Mouse (Mus musculus): ENCODE results near the gene Csnk1g1. TPM values are rescaled to one million over a fixed set of nuclear protein-coding genes. Genes with fewer than 3 reads are reported as not detected.
A peak's percentile ranks its signal among the peaks of the same experiment; 100 is the strongest.

Gene Csnk1g1
- polyA plus RNA-seq, 1 experiment: 4.8 TPM

DNA sequence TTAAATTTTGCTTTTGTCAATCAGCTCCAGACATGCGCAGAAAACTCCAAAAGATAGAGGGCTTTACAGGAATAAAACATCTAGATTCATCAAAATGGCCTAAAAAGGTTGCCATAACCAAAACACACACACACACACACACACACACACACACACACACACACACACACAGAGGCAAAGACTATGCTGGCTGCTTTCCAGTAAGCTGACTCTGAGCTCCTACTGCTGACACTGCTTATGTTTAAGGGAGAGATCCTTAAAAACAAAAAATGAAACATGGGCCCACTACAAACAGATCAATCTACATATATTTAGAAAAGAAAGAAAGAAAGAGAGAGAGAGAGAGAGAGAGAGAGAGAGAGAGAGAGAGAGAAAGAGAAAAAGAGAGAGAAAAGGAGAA, 144.0 kb downstream of the Csnk1g1 start:
- Histone ChIP-seq H3K4me1 (ENCODE audit: control insufficient read depth, insufficient read depth, insufficient read length) (no peaks in the 10 kb centered on the region), H3K27ac (ENCODE audit: insufficient read depth, low read length) (no peak overlapping the region), H3K36me3 (ENCODE audit: control insufficient read depth, insufficient read depth, low read length) (no peaks in the 10 kb centered on the region), H3K27me3 (ENCODE audit: control insufficient read depth, insufficient read depth, low read length) (no peaks in the 10 kb centered on the region), H3K4me3 (ENCODE audit: extremely low read depth, insufficient read depth, insufficient read length) (no peak overlapping the region)
- TF ChIP-seq CTCF (IDR thresholded peaks at IDR 0.05; ENCODE audit: extremely low read depth, insufficient read depth, insufficient read length, insufficient replicate concordance) (no peak), POLR2A (IDR thresholded peaks at IDR 0.05; ENCODE audit: low read depth, low read length) (no peak)
- DNase-seq (ENCODE audit: low read depth in 1 of 2, low spot score in 2 of 2): no peak
- WGBS: 93% methylated on average over 1 of the region's 1 CpGs

DNA sequence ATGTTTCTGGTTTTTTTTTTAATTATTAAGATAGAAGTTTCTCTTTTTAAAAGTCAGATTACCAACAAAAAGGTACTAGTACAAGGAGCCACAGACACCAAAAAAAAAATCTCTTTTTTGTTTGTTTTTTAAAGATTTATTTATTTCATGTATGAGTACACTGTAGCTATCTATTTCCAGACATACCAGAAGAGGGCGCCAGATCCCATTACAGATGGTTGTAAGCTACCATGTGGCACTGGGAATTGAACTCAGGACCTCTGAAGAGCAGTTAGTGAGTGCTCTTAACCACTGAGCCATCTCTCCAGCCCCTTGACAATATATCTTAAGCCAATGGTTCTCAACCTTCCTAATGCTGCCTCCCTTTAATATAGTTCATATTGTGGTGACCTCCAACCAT, 144.9 kb downstream of the Csnk1g1 start:
- no peaks in the 10 kb centered on the region for H3K4me1 ChIP-seq (ENCODE audit: control insufficient read depth, insufficient read depth, insufficient read length)
- no peak for DNase-seq (ENCODE audit: low read depth in 1 of 2, low spot score in 2 of 2)
- H3K4me3 ChIP-seq (ENCODE audit: extremely low read depth, insufficient read depth, insufficient read length): no peak overlapping the region
- no peaks in the 10 kb centered on the region for H3K36me3 ChIP-seq (ENCODE audit: control insufficient read depth, insufficient read depth, low read length)
- no peak for TF ChIP-seq POLR2A (IDR thresholded peaks at IDR 0.05; ENCODE audit: low read depth, low read length)
- WGBS: 76% methylated on average over 1 of the region's 1 CpGs
- H3K27me3 ChIP-seq (ENCODE audit: control insufficient read depth, insufficient read depth, low read length): no peaks in the 10 kb centered on the region
- H3K27ac ChIP-seq (ENCODE audit: insufficient read depth, low read length): no peak overlapping the region

DNA sequence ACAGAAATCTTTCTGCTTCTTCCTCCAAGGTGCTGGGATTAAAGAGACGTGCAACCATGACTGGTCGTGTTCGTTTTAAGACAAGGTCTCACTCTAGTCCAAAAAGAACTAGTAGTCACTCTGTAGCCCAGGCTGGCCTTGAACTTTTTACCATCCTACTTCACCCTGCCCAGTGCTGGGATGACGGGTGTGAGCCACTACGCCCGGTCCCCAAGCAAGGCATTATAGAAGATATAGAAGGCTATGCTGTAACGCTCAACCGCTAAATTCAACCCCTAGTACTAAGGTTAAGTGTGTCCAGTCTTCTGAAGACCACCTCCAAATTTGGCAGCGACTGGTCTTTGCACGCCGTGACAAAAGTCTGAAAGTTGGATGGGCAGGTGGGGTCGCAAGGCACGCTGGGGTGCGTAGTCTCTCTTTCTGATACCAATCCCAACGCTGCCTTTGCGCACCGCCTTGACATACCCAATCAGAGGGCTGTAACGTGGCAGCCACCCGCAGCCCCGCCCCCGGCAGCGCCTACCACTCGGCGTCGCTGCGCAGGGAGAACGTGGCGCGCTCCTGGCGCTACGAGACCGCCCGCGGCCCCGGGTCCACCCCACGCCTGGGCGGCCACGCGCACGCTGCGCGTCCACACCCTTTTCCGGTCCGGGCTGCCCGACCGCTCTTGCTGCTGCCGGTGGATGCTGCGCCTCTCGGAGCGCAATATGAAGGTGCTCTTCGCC, 151.0 kb downstream of the Csnk1g1 start, which contains the start of gene Ppib:
Ppib (plus strand) TSS at position 640 of the 725 bp plus-strand sequence.
- H3K27me3 ChIP-seq (ENCODE audit: control insufficient read depth, insufficient read depth, low read length): no peaks in the 10 kb centered on the region
- WGBS: 1% methylated on average over 51 of the region's 51 CpGs
- peak; percentile 87 to 98 for DNase-seq (ENCODE audit: low read depth in 1 of 2, low spot score in 2 of 2)

DNA sequence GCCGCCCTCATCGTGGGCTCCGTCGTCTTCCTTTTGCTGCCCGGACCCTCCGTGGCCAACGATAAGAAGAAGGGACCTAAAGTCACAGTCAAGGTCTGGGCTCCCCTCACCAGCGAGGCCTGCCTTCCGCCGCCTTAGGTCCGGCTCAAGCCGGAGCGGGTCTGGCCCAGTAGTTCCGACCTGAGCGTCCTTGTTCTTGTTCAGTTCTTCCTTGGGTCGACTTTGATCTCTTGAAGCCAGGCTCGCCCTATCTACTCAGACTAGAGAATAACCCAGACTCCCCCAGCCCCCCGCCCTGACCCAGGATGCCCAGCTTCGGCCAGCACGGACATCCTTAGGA, 151.6 kb downstream of the Csnk1g1 start:
- WGBS: under 1% methylated on average over 20 of the region's 20 CpGs
- no peak for TF ChIP-seq POLR2A (IDR thresholded peaks at IDR 0.05; ENCODE audit: low read depth, low read length)
- TF ChIP-seq CTCF (IDR thresholded peaks at IDR 0.05; ENCODE audit: extremely low read depth, insufficient read depth, insufficient read length, insufficient replicate concordance): no peak

More for the DNA sequence above, 151.0 kb downstream of the Csnk1g1 start, which contains the start of gene Ppib:
- Histone ChIP-seq H3K27ac (ENCODE audit: insufficient read depth, low read length) (peak within 1 kb of the TSS; percentile 77), H3K36me3 (ENCODE audit: control insufficient read depth, insufficient read depth, low read length) (peaks cover 17% of the 10 kb centered on the region), H3K4me1 (ENCODE audit: control insufficient read depth, insufficient read depth, insufficient read length) (peaks cover 3% of the 10 kb centered on the region), H3K4me3 (ENCODE audit: extremely low read depth, insufficient read depth, insufficient read length) (peak within 1 kb of the TSS; percentile 85)
- TF ChIP-seq POLR2A (IDR thresholded peaks at IDR 0.05; ENCODE audit: low read depth, low read length): peak; percentile 87
- no peak for TF ChIP-seq CTCF (IDR thresholded peaks at IDR 0.05; ENCODE audit: extremely low read depth, insufficient read depth, insufficient read length, insufficient replicate concordance)

DNA sequence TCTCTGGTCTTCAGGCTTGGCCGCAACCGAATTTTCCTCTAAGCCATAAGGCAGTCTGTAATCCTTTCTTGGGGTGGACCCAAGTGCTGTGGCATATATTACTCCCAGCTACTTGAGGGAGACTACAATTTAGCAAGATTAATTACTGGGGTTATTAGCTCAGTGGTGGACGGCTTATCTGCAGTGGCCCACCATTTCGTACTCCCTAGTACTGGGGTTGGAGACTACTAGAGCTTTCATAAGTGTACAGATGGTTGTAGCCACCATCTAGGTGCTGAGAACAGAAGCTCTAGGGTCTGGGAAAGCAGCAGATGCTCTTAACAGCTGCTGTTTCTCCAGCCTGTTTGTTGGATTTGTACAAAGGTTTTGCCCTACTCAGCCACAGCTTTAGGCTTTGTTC, 152.3 kb downstream of the Csnk1g1 start:
- H3K4me1 ChIP-seq (ENCODE audit: control insufficient read depth, insufficient read depth, insufficient read length): peaks cover 3% of the 10 kb centered on the region
- DNase-seq (ENCODE audit: low read depth in 1 of 2, low spot score in 2 of 2): no peak
- 52% methylated on average over 4 of the region's 4 CpGs for WGBS
- H3K27ac ChIP-seq (ENCODE audit: insufficient read depth, low read length): no peak overlapping the region
- TF ChIP-seq CTCF (IDR thresholded peaks at IDR 0.05; ENCODE audit: extremely low read depth, insufficient read depth, insufficient read length, insufficient replicate concordance) (no peak), POLR2A (IDR thresholded peaks at IDR 0.05; ENCODE audit: low read depth, low read length) (no peak)
- H3K27me3 ChIP-seq (ENCODE audit: control insufficient read depth, insufficient read depth, low read length): no peaks in the 10 kb centered on the region
- H3K36me3 ChIP-seq (ENCODE audit: control insufficient read depth, insufficient read depth, low read length): peaks cover 26% of the 10 kb centered on the region
- H3K4me3 ChIP-seq (ENCODE audit: extremely low read depth, insufficient read depth, insufficient read length): peak overlapping the region; percentile 2; the same call in 1 of the 2 replicates

More for the DNA sequence above, 151.6 kb downstream of the Csnk1g1 start:
- Histone ChIP-seq H3K4me3 (ENCODE audit: extremely low read depth, insufficient read depth, insufficient read length) (peak overlapping the region; percentile 85), H3K4me1 (ENCODE audit: control insufficient read depth, insufficient read depth, insufficient read length) (peaks cover 3% of the 10 kb centered on the region), H3K27me3 (ENCODE audit: control insufficient read depth, insufficient read depth, low read length) (no peaks in the 10 kb centered on the region), H3K27ac (ENCODE audit: insufficient read depth, low read length) (peak overlapping the region; percentile 77), H3K36me3 (ENCODE audit: control insufficient read depth, insufficient read depth, low read length) (peaks cover 19% of the 10 kb centered on the region)
- DNase-seq (ENCODE audit: low read depth in 1 of 2, low spot score in 2 of 2): no peak

DNA sequence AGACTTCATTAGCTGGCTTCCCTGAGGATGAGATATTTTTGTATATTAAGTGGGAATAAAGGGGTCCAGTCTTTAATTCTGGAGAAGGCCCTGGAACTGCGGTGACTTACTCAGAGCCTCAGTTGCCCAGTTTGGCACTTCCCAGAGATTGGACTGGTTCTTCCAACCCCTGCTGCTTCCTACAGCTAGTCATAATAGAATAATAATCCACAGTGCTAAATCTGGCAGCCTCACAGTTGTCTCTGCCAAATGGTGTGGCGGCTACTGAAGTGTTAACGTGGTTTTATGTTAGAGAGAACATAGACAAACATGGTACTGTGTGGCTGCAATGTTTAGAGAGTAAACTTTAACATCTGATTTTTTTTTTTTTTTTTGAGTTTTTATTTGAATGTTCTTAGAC, 152.9 kb downstream of the Csnk1g1 start:
- Histone ChIP-seq H3K4me3 (ENCODE audit: extremely low read depth, insufficient read depth, insufficient read length) (no peak overlapping the region), H3K36me3 (ENCODE audit: control insufficient read depth, insufficient read depth, low read length) (peaks cover 33% of the 10 kb centered on the region), H3K4me1 (ENCODE audit: control insufficient read depth, insufficient read depth, insufficient read length) (peaks cover 3% of the 10 kb centered on the region), H3K27me3 (ENCODE audit: control insufficient read depth, insufficient read depth, low read length) (no peaks in the 10 kb centered on the region), H3K27ac (ENCODE audit: insufficient read depth, low read length) (no peak overlapping the region)
- 93% methylated on average over 3 of the region's 3 CpGs for WGBS
- no peak for DNase-seq (ENCODE audit: low read depth in 1 of 2, low spot score in 2 of 2)
- TF ChIP-seq CTCF (IDR thresholded peaks at IDR 0.05; ENCODE audit: extremely low read depth, insufficient read depth, insufficient read length, insufficient replicate concordance) (no peak), POLR2A (IDR thresholded peaks at IDR 0.05; ENCODE audit: low read depth, low read length) (no peak)

DNA sequence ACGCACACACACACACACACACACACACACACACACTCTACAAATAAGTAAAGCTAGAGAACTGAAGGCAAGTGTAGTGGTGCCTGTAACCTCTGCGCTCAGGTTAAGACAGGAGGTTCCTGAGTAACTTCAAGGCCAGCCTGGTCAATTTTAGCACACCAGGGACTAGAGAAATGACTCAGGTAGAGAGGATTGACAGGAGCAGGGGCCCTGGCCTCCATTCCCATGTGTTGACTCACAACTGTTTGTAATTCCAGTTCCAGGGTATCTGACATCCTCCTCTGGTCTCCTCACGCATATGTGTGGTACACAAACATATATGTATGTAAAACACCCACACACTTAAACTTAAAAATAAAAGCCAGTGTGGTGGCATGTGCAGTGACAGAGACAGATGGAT, 154.7 kb downstream of the Csnk1g1 start:
- H3K36me3 ChIP-seq (ENCODE audit: control insufficient read depth, insufficient read depth, low read length): peaks cover 41% of the 10 kb centered on the region
- 90% methylated on average over 3 of the region's 3 CpGs for WGBS
- no peaks in the 10 kb centered on the region for H3K27me3 ChIP-seq (ENCODE audit: control insufficient read depth, insufficient read depth, low read length)
- no peak overlapping the region for H3K4me3 ChIP-seq (ENCODE audit: extremely low read depth, insufficient read depth, insufficient read length)
- no peak overlapping the region for H3K27ac ChIP-seq (ENCODE audit: insufficient read depth, low read length)
- no peak for DNase-seq (ENCODE audit: low read depth in 1 of 2, low spot score in 2 of 2)
- peaks cover 3% of the 10 kb centered on the region for H3K4me1 ChIP-seq (ENCODE audit: control insufficient read depth, insufficient read depth, insufficient read length)
- TF ChIP-seq CTCF (IDR thresholded peaks at IDR 0.05; ENCODE audit: extremely low read depth, insufficient read depth, insufficient read length, insufficient replicate concordance) (no peak), POLR2A (IDR thresholded peaks at IDR 0.05; ENCODE audit: low read depth, low read length) (no peak)
